ENCODE assay signal across 8 mouse cellular contexts in the genomic region with DNA sequence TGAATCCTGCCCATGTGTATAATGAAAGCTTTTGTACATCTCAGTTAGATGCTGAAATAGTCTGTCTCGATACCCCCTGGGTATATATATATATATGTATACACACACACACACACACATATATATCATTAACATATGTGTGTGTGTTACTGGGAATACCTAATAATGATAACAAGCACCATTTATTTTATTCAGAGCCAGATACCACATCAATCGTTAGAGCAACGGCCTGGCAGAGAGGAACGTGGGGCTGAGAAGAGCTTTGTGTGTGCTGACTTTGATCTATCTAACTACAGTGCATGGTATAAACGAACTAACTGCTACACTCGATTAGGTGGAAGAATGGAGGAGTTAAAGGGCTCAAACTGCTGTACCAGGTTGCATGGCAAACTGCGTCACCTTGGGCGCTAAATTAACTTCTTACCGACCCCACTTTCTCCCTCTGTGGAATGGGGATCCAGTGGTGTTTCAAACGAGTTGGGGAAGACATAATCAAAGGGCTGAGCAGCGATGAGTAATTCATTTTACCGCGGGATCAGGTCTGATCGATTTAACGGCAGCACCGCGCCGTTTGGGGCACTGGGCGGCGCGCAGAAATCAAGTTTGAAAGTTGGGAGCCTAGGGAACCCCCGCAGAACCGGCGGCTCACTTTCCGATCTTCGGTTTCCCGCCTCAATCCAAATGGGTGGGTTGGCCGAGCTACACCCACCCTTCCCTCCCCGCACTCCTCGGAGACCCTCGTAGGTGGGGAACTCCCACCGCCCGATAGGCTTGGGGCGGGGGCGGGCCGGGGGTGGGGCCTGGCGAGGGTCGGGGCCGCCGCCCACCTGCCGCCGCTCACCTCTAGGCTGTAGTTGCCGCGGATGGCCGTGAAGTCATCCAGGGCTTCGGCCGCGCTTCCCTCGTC. TPM values are rescaled to one million over a fixed set of nuclear protein-coding genes. Genes with fewer than 3 reads are reported as not detected.
DNase-seq lines count a peak whose midpoint lies in the region; ATAC-seq and TF ChIP-seq lines count a peak whose summit lies in the region.

No protein-coding gene starts in this region.

- TF ChIP-seq CTCF in testis, adult 2 months (IDR thresholded peaks at IDR 0.05; ENCODE audit: control insufficient read depth, insufficient read depth, insufficient replicate concordance, low read depth, low read length): no peak
- TF ChIP-seq CTCF in bone marrow macrophage, adult 2 months (IDR thresholded peaks at IDR 0.05; ENCODE audit: low read depth, low read length): no peak
- TF ChIP-seq CTCF in liver, postnatal 0 days (IDR thresholded peaks at IDR 0.05; ENCODE audit: low read depth): no peak

- no peak for TF ChIP-seq EP300 in liver, postnatal 0 days (IDR thresholded peaks at IDR 0.05; ENCODE audit: low read depth)

- peak overlapping the region; percentile 99 for H3K4me3 ChIP-seq in testis, adult 2 months (ENCODE audit: control insufficient read depth, low read depth, low read length)
- peak overlapping the region; percentile 89 for H3K4me3 ChIP-seq in bone marrow macrophage, adult 2 months (ENCODE audit: insufficient read depth, low read length)
- H3K4me3 ChIP-seq in liver, postnatal 0 days (ENCODE audit: low read depth, low read length): peak overlapping the region; percentile 94

- H3K9me3 ChIP-seq in liver, postnatal 0 days (ENCODE audit: low read length): 0 out of 2 replicates have a peak, but pooled peaks cover 2% of the 10 kb centered on the region

- H3K27me3 ChIP-seq in testis, adult 2 months (ENCODE audit: control insufficient read depth, insufficient read depth, low read length): no peaks in the 10 kb centered on the region
- H3K27me3 ChIP-seq in liver, postnatal 0 days (ENCODE audit: insufficient read depth, low read length): no peaks in the 10 kb centered on the region

- no peak for DNase-seq in testis, postnatal 14 days (ENCODE audit: low spot score)
- DNase-seq in forelimb bud, embryonic 11.5 days (ENCODE audit: low read depth, low spot score): peak; percentile 76
- DNase-seq in kidney, adult 9 months: peak; percentile 23
- no peak for DNase-seq in liver, postnatal 0 days

- peak overlapping the region; percentile 95 for H3K27ac ChIP-seq in testis, adult 2 months (ENCODE audit: control insufficient read depth, insufficient read depth, low read depth, low read length)
- H3K27ac ChIP-seq in bone marrow macrophage, adult 2 months (ENCODE audit: insufficient read depth, low read depth, low read length): peak overlapping the region; percentile 32; the same call in 1 of the 2 replicates
- H3K27ac ChIP-seq in liver, postnatal 0 days (ENCODE audit: low read depth): peak overlapping the region; percentile 93

- H3K9ac ChIP-seq in liver, postnatal 0 days (replicated peaks): peak overlapping the region; percentile 96

- TF ChIP-seq POLR2A in testis, adult 2 months (IDR thresholded peaks at IDR 0.05; ENCODE audit: control insufficient read depth, low read depth, low read length): no peak
- no peak for TF ChIP-seq POLR2A in bone marrow macrophage, adult 2 months (IDR thresholded peaks at IDR 0.05; ENCODE audit: borderline replicate concordance, low read depth, low read length)

- peak; percentile 70 for ATAC-seq in liver, postnatal 0 days
- peak; percentile 25; the same call in 1 of the 2 replicates for ATAC-seq in neutrophil, adult 5-6 weeks (ENCODE audit: extremely low read depth, insufficient number of reproducible peaks, low FRiP score, poor library complexity, severe bottlenecking)
- ATAC-seq in granulocyte monocyte progenitor cell, adult 5-6 weeks (replicated peaks; ENCODE audit: poor library complexity, severe bottlenecking): no peak

- H3K4me2 ChIP-seq in liver, postnatal 0 days (ENCODE audit: low read depth, low read length): peak overlapping the region; percentile 86

- H3K36me3 ChIP-seq in testis, adult 2 months (ENCODE audit: control insufficient read depth, insufficient read depth, low read length): no peaks in the 10 kb centered on the region
- H3K36me3 ChIP-seq in liver, postnatal 0 days (replicated peaks; ENCODE audit: insufficient read depth, low read length): peaks cover 13% of the 10 kb centered on the region

- 1% methylated on average over 49 of the region's 49 CpGs for WGBS in liver, postnatal 0 days (ENCODE audit: insufficient replicate concordance)

- H3K4me1 ChIP-seq in testis, adult 2 months (ENCODE audit: control insufficient read depth, insufficient read depth, low read length): 0 out of 2 replicates have a peak, but pooled peaks cover 2% of the 10 kb centered on the region
- peaks cover 10% of the 10 kb centered on the region for H3K4me1 ChIP-seq in bone marrow macrophage, adult 2 months (ENCODE audit: control insufficient read depth, insufficient read depth, low read length)
- peaks cover 11% of the 10 kb centered on the region for H3K4me1 ChIP-seq in liver, postnatal 0 days (ENCODE audit: insufficient read depth)

RNA-seq across cellular contexts. Expression of a gene that starts 0.6 kb away (rescaled TPM):
- polyA plus RNA-seq in testis, adult 2 months (2012; rRNA removed): 7.7 and 8.4 TPM in 2 replicates
- 22.8 and 26.6 TPM in 2 replicates for polyA plus RNA-seq in bone marrow macrophage, adult 2 months (2012; ENCODE audit: insufficient read depth, insufficient read length, missing spikeins)
- 9.1 and 10.0 TPM in 2 replicates for polyA plus RNA-seq in liver, postnatal 0 days (2015; fragmentation: Nextera tagmentation; extraction: Ambion mirVana)
- 30.2 and 34.8 TPM in 2 replicates for total RNA-seq in neutrophil, adult 5-6 weeks (2017)
- total RNA-seq in granulocyte monocyte progenitor cell, adult 5-6 weeks (2014; fragmentation: Nextera tagmentation): 58.6 and 76.1 TPM in 2 replicates
- 80.7 and 89.9 TPM in 2 replicates for total RNA-seq in granulocyte monocyte progenitor cell, adult 5-6 weeks (2017)

Comparison
In these comparisons a context has a peak if more than half of its experiments do, and no peak if none do; other contexts are left out.
1. H3K27ac ChIP-seq: peak in every context shown above with its lines; median percentile 95 in testis, adult 2 months; 93 in liver, postnatal 0 days; 32 in bone marrow macrophage, adult 2 months.
2. DNase-seq: peak in forelimb bud, embryonic 11.5 days (single experiment) and kidney, adult 9 months (single experiment); none in testis, postnatal 14 days (single experiment) and liver, postnatal 0 days (single experiment).
3. Peak in every context shown above with its lines, with median percentiles within 50 percentile points of each other: H3K4me3 ChIP-seq.